Mouse (Mus musculus) embryonic fibroblast, embryonic 13.5 days (primary cell): ENCODE data around the gene Epo. TPM values are rescaled to one million over a fixed set of nuclear protein-coding genes. Genes with fewer than 3 reads are reported as not detected.

Experiments
- H3K27ac ChIP-seq: 2 replicates; pipeline ENCODE4 v1.5.1; 2012; ENCODE audit warnings: low read length, control low read depth, inconsistent platforms; ENCODE audit not compliant: insufficient read depth
- H3K4me1 ChIP-seq: 2 replicates; pipeline ENCODE4 v1.6.1; 2011; ENCODE audit warnings: low read length; ENCODE audit not compliant: control insufficient read depth, insufficient read depth
- H3K4me3 ChIP-seq: 2 replicates; pipeline ENCODE4 v1.5.1; 2011; ENCODE audit warnings: mild to moderate bottlenecking, control low read depth, low read length; ENCODE audit not compliant: insufficient read depth
- CTCF ChIP-seq: IDR thresholded peaks from 2 replicates; pipeline ENCODE4 v1.5.1; 2011; ENCODE audit warnings: mild to moderate bottlenecking, control low read depth, low read length, moderate library complexity, borderline replicate concordance; ENCODE audit not compliant: insufficient read depth
- POLR2A ChIP-seq: IDR thresholded peaks from 2 replicates; pipeline ENCODE4 v1.6.1; 2011; ENCODE audit warnings: low read depth, mild to moderate bottlenecking, control low read depth, low read length, moderate library complexity
- polyA plus RNA-seq: library from polyadenylated mRNA; stranded (reverse); fragments of >200 nt; gene quantifications from 2 replicates; pipeline ENCODE4 v1.2.4, GENCODE M21; 2011; ENCODE audit warnings: low read depth; ENCODE audit not compliant: missing spikeins, insufficient read length

The Epo gene
- polyA plus RNA-seq, 1 experiment: not detected

DNA sequence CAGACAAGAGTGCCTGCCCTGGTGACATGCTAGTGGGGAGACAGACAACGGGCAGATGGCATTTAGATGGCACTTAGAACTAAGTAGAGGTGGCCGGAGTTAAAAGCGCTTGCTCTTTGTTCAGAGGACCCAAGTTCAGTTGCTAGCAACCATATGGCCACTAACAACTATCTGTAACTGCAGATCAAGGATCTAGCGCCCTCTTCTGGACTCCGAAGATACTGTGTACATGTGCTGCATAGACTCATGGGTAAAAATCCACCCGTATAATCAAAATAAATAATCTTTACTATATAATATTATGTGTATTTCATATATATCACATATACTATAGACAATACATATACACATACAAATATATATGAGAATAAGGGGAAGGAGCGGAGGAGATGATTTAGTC, 45.4 kb downstream of the Epo start:
- no peak overlapping the region for H3K4me3 ChIP-seq
- TF ChIP-seq CTCF: no peak
- TF ChIP-seq POLR2A: no peak
- H3K4me1 ChIP-seq: no peaks in the 10 kb centered on the region
- no peak overlapping the region for H3K27ac ChIP-seq

GRCm38 (mm10) chr5:137485851-137486155, 47.2 kb downstream of the Epo start:
- no peak overlapping the region for H3K27ac ChIP-seq
- no peaks in the 10 kb centered on the region for H3K4me1 ChIP-seq
- TF ChIP-seq POLR2A (no peak), CTCF (no peak)
- H3K4me3 ChIP-seq: no peak overlapping the region

DNA sequence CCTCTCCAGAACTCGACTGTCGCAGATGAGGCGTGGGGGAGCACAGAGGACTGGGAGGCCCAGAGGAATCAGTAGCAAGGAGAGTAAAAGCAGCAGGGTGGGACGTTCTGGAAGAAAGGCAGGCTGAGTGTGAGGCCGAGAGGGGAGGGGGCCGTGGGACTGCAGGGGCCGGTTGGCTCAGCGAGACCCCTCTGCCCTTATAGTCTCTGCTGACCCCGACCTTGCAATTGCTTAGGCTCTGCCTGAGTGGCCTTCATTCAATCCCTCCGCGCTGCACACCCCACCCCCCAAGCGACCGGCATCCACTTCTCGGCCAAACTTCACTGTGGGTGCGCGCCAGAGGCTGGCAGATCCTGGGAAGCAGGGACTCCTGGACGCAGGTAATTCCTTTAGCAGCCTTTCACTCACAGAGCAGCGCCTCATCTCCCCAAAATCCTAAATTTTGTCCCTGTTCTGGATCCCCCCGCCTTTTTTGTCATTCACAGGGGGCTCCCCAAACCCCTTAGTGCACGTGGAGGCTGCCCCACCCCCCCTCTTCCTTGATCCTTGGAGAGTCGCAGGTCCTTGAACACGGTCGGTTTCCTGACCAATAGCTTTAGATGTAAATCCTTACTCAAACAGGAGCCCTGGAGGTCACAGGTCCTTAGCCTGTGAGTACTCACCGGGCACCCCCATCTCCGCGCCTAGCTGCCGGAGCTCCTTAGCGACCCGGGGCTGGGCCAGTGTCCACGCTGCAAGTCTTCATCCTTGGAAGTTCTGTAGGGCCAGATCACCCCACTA, 47.8 kb downstream of the Epo start:
- no peak for TF ChIP-seq CTCF
- Histone ChIP-seq H3K4me1 (no peaks in the 10 kb centered on the region), H3K4me3 (no peak overlapping the region), H3K27ac (no peak overlapping the region)

GRCm38 (mm10) chr5:137481897-137482296, 51.1 kb downstream of the Epo start:
- no peaks in the 10 kb centered on the region for H3K4me1 ChIP-seq
- TF ChIP-seq POLR2A (no peak), CTCF (no peak)
- no peak overlapping the region for H3K4me3 ChIP-seq
- H3K27ac ChIP-seq: no peak overlapping the region

DNA sequence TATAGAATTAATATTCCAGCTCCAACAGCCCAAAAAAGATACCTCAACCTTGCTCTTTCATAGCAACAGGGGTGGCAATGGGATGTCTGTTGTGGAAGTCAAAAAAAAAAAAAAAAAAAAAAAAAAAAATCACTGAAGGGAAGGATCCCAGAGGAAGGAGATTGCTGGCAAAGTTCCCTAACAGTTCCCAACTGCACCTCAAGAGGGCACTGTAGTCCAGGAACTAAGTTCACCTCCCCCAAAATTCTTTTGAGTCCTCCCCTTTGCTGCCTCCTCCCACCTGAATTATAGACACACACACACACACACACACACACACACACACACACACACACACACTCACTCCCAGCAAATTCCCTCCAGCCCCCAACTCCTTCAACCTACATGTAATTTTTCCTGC, 51.9 kb downstream of the Epo start:
- TF ChIP-seq POLR2A (no peak), CTCF (no peak)
- no peak overlapping the region for H3K4me3 ChIP-seq
- H3K4me1 ChIP-seq: no peaks in the 10 kb centered on the region
- no peak overlapping the region for H3K27ac ChIP-seq

DNA sequence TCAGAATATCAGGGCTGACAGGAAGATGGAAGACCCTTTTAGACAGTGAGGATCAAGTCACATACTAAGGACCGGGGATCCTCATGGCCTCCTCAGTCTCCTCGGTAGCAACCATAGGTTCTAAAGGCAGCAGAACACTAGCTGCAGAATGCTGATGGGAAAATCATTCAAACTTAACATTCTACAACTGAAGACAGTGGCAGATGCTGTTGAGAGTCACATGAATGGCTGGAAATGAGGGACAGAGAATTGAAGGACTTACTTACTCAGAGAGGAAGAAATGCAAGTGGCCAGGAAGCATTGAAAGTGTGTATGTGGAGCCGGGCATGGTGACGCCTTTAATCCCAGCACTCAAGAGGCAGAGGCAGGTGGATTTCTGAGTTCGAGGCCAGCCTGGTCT, 56.1 kb downstream of the Epo start, which contains the start of gene Zan:
Gene Zan (minus strand): TSS at position 101 of the 400 bp plus-strand sequence.
- Histone ChIP-seq H3K27ac (no peak within 1 kb of the TSS), H3K4me1 (no peaks in the 10 kb centered on the region), H3K4me3 (no peak within 1 kb of the TSS)
- TF ChIP-seq POLR2A: no peak
- TF ChIP-seq CTCF: no peak

- no peaks in the 10 kb centered on the region for H3K4me1 ChIP-seq
- no peak overlapping the region for H3K27ac ChIP-seq
- TF ChIP-seq CTCF (no peak), POLR2A (no peak)
- H3K4me3 ChIP-seq: no peak overlapping the region
Observed at GRCm38 (mm10) chr5:137474351-137474750, 58.7 kb downstream of the Epo start.

DNA sequence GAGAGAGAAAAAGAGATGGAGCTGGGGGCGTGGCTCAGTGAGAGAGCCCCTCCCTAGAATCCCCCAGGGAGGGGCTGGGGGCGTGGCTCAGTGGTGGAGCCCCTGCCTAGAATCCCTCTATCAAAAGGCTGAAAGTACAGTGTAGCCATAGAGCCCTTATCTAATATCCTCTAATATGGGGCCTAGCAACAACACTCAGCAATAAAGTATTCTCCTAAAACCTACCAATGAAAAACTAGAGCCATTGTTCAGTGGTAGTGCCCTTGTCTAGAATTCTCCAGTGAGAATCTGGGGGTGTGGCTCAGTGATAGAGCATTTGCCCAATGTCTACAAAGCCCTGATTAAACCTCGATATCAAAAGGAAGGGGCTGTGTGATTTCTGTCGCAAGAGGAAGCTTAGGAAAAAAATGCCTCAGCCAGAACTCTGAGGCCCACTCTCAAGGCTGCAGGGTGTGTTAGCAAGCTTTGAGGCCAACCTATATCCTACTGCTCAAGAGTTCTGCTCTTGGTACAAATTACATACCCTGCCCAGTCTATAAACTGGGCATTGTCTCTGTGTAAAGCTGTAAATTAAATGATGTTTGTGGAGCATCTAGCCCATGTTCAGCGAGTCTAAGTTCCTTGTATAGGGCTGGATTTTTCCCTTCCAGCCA, 60.7 kb downstream of the Epo start:
- no peak overlapping the region for H3K4me3 ChIP-seq
- no peak overlapping the region for H3K27ac ChIP-seq
- TF ChIP-seq POLR2A (no peak), CTCF (no peak)
- no peaks in the 10 kb centered on the region for H3K4me1 ChIP-seq

DNA sequence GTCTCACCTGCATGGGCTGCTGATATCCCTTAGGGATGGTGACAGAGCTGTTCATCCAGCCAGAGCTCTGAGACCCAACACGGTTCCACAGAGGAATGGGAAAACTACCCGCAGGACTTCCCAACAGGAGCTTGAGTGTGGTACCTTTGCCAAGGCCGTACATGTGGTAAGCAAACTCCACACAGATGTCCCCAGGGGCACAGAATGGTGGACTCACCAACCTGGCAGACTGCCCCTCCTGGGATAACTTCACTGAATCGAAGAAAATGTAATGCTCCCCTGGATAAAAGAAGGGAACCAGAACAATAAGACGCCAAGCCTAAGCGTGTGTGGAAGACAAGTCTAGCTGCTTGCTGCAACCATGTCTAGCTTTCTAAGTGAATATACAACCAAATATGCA, 66.1 kb downstream of the Epo start:
- TF ChIP-seq POLR2A (no peak), CTCF (no peak)
- Histone ChIP-seq H3K4me1 (no peaks in the 10 kb centered on the region), H3K4me3 (no peak overlapping the region), H3K27ac (no peak overlapping the region)

DNA sequence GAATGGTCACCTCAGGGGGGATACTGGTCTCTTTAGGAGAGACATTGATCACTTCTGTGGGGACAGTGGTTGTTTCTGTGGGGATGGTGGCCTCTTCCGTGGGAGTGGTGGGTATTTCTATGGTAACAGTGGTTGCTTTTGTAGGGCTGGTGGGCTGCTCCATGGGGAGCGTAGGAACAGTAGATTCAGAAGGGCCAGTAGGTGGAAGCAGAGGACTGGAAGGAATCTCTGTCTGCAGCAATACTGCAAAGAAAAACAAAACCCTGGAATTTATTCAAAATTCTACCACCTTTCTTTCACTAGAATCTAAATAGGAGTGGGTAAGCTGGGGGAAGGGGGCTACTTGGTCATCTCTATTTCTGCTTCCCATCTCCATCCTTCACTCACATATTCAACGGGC, 68.0 kb downstream of the Epo start:
- no peak for TF ChIP-seq POLR2A
- TF ChIP-seq CTCF: no peak
- Histone ChIP-seq H3K4me3 (no peak overlapping the region), H3K4me1 (no peaks in the 10 kb centered on the region)

DNA sequence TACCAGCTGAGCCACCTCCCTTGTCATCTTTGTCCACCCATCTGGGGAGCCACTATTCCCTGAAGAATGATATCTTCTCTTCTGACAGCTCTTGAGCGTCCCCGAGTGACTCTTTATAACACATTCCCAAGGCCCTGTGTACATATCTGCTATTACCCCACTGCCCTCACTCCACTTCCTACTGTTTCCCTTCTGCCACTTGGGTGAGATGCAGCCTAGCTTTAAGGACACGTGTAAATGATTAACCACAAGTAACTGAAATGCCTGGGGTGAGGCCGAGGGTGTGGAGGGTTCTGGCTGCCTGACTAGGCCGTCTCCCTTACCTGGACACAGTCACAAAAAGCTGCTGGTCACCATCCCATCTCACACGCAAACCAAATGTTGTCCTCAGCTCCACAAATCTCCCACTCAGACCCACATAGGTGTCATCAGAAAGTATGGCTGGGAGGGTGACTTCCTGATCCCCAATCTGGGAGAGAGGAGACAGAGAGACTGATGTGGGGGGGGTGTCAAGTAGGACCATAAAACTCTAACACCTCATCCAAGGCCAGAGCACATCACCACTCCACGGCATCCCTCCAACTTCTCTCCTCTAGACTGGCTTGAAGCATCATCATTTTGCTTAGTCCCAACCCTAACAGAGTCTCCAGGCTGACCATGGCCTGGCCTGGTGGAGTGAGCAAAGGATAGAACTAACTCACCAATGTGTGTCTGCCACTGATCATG, 77.0 kb downstream of the Epo start:
- TF ChIP-seq POLR2A: no peak
- TF ChIP-seq CTCF: no peak
- Histone ChIP-seq H3K27ac (no peak overlapping the region), H3K4me3 (no peak overlapping the region), H3K4me1 (no peaks in the 10 kb centered on the region)

More for the DNA sequence above, 68.0 kb downstream of the Epo start:
- H3K27ac ChIP-seq: no peak overlapping the region
